Mouse (Mus musculus): ENCODE data around the gene Nfx1. TPM values are rescaled to one million over a fixed set of nuclear protein-coding genes. Genes with fewer than 3 reads are reported as not detected.
A peak's percentile ranks its signal among the peaks of the same experiment; 100 is the strongest.

Nfx1 gene
- polyA plus RNA-seq, 1 experiment from 2014 or later, result 76.9 TPM

DNA sequence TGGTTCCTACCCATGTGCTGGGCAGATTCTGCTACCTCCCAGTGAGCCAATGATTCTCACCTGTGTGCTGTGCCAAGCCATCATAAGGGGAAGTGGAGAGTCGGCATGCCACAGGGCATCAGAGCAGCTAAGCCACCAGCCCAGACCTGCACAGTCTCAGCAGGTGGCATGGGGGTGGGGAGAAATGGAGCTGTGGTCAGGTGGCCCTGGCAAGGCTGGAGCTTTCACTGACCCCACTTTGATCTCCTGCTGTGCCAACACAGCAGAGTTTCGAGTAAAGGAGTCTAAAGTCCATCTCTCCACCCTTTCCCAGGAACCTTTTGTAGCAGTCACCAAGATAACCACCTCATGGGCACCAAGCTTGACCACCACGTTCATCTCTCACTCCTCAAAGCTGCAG lies 57.2 kb downstream of the Nfx1 start:
- peak; percentile 44; the same call in 1 of the 2 replicates for ATAC-seq (ENCODE audit: insufficient read depth, low FRiP score, low read depth)
- 75% methylated on average over 3 of the region's 3 CpGs for WGBS
- Histone ChIP-seq H3K4me2 (no peak overlapping the region), H3K27me3 (replicated peaks) (no peaks in the 10 kb centered on the region), H3K9ac (no peak overlapping the region), H3K4me3 (replicated peaks) (no peak overlapping the region), H3K9me3 (no peaks in the 10 kb centered on the region), H3K36me3 (peaks cover 22% of the 10 kb centered on the region), H3K27ac (no peak overlapping the region), H3K4me1 (no peaks in the 10 kb centered on the region)

DNA sequence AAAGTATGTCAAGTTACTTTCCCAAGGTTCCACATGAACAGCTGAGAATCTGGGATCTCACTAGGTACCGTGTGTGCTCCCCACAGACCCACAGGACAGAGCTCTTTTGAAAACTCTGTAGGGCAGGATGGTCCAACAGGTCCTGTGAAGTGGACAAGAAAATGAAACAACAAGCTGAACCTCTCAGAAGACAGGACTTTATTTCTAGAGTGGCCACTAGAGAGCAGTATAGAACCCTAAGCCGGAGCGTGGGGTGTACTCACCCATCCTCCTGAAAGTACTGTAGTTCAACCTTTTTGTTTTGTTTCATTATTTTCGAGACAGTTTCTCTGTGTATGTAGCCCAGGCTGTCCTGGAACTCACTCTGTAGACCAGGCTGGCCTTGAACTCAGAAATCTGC lies 57.6 kb downstream of the Nfx1 start:
- Histone ChIP-seq H3K4me1 (no peaks in the 10 kb centered on the region), H3K9me3 (no peaks in the 10 kb centered on the region), H3K4me2 (no peak overlapping the region), H3K4me3 (replicated peaks) (no peak overlapping the region), H3K36me3 (peaks cover 19% of the 10 kb centered on the region), H3K27ac (no peak overlapping the region), H3K27me3 (replicated peaks) (no peaks in the 10 kb centered on the region), H3K9ac (no peak overlapping the region)
- 81% methylated on average over 4 of the region's 4 CpGs for WGBS
- no peak for ATAC-seq (ENCODE audit: insufficient read depth, low FRiP score, low read depth)

DNA sequence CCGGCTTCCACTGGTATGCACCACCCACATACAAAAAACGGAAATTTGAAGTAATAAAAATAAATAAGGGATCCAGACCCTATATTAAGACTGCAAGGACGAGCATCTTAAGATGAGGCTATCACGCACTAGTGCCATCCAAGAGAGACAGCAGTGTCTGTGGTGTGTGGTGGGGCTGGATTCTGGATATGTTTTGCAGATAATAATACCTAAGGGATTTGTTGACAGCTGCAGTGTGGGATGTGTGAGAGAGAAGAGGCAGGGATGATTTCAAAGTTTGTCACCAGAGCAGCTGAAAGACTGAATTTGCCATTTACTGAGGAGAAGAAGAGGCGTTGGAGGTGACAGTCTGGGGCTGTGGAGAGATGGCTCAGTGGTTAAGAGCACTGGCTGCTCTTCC lies 58.7 kb downstream of the Nfx1 start:
- H3K27ac ChIP-seq, result no peak overlapping the region
- H3K4me3 ChIP-seq (replicated peaks), result no peak overlapping the region
- H3K9me3 ChIP-seq, result no peaks in the 10 kb centered on the region
- H3K36me3 ChIP-seq, result 0 out of 2 replicates have a peak, but pooled peaks cover 11% of the 10 kb centered on the region
- H3K4me1 ChIP-seq, result no peaks in the 10 kb centered on the region
- no peak overlapping the region for H3K9ac ChIP-seq
- no peak for ATAC-seq (ENCODE audit: insufficient read depth, low FRiP score, low read depth)
- WGBS, result 87% methylated on average over 5 of the region's 5 CpGs
- no peaks in the 10 kb centered on the region for H3K27me3 ChIP-seq (replicated peaks)
- H3K4me2 ChIP-seq, result no peak overlapping the region

DNA sequence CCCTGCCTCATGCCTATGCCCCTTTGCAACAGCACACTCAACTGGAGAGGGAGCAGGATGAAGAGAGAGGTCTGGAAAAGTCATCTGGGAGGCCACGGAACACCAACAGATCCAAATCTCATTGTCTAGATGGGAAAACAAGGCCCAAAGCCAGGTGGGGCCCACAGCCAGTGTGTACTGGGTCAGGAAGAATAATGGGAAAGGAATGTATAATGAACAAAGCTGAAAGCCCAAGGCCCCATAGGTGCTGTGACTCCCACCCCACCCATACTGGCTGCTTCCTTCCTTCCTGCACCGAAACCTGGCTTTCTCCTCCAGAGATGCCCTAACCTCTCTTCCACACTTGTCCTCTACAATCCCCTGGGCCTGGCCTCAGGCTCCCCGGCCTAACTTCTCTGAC lies 60.5 kb downstream of the Nfx1 start:
- Histone ChIP-seq H3K27me3 (replicated peaks) (no peaks in the 10 kb centered on the region), H3K4me2 (no peak overlapping the region), H3K9me3 (no peaks in the 10 kb centered on the region), H3K27ac (no peak overlapping the region), H3K4me1 (no peaks in the 10 kb centered on the region), H3K4me3 (replicated peaks) (no peak overlapping the region), H3K9ac (no peak overlapping the region), H3K36me3 (no peaks in the 10 kb centered on the region)
- no peak for ATAC-seq (ENCODE audit: insufficient read depth, low FRiP score, low read depth)
- 66% methylated on average over 3 of the region's 3 CpGs for whole genome bisulfite sequencing

GRCm38 (mm10) chr4:41037942-41038341 lies 67.2 kb downstream of the Nfx1 start:
- no peak overlapping the region for H3K4me2 ChIP-seq
- H3K4me1 ChIP-seq, result 0 out of 2 replicates have a peak, but pooled peaks cover 3% of the 10 kb centered on the region
- no peak overlapping the region for H3K27ac ChIP-seq
- H3K36me3 ChIP-seq, result no peaks in the 10 kb centered on the region
- H3K9ac ChIP-seq, result no peak overlapping the region
- H3K9me3 ChIP-seq, result no peaks in the 10 kb centered on the region
- 64% methylated on average over 3 of the region's 3 CpGs for WGBS
- no peak overlapping the region for H3K4me3 ChIP-seq (replicated peaks)
- no peak for ATAC-seq (ENCODE audit: insufficient read depth, low FRiP score, low read depth)
- H3K27me3 ChIP-seq (replicated peaks), result no peaks in the 10 kb centered on the region

- WGBS, result 48% methylated on average over 7 of the region's 7 CpGs
- Histone ChIP-seq H3K4me1 (0 out of 2 replicates have a peak, but pooled peaks cover 3% of the 10 kb centered on the region), H3K9ac (no peak overlapping the region), H3K4me2 (no peak overlapping the region), H3K4me3 (replicated peaks) (no peak overlapping the region), H3K9me3 (no peaks in the 10 kb centered on the region), H3K36me3 (no peaks in the 10 kb centered on the region), H3K27me3 (replicated peaks) (no peaks in the 10 kb centered on the region), H3K27ac (no peak overlapping the region)
- ATAC-seq (ENCODE audit: insufficient read depth, low FRiP score, low read depth), result no peak; the same call in 1 of the 2 replicates
These were observed 70.3 kb downstream of the Nfx1 start for GRCm38 (mm10) chr4:41040983-41041382.

DNA sequence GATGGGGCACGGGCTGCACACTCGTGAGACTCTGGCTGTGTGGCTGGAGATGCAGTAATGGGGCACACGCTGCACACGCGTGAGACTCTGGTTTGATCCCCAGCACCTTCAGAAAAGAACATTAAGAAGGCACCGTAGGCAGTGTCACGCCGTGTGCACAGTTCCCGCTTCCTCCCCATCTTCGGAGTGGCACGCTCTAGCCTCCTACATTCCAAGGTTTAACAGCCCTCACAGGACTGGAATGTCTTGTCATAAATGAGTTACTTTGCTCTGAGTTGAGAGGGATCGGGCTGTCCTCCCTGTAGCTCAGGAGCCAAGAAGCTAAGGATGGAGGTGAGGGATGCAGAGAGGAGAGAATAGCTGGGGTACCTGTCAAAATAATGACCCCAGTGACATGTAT lies 72.2 kb downstream of the Nfx1 start:
- 74% methylated on average over 12 of the region's 12 CpGs for WGBS
- Histone ChIP-seq H3K27ac (no peak overlapping the region), H3K4me1 (peaks cover 3% of the 10 kb centered on the region; the same call in 1 of the 2 replicates), H3K4me2 (no peak overlapping the region), H3K36me3 (no peaks in the 10 kb centered on the region), H3K4me3 (replicated peaks) (no peak overlapping the region), H3K27me3 (replicated peaks) (no peaks in the 10 kb centered on the region), H3K9me3 (no peaks in the 10 kb centered on the region), H3K9ac (no peak overlapping the region)
- ATAC-seq (ENCODE audit: insufficient read depth, low FRiP score, low read depth), result no peak

DNA sequence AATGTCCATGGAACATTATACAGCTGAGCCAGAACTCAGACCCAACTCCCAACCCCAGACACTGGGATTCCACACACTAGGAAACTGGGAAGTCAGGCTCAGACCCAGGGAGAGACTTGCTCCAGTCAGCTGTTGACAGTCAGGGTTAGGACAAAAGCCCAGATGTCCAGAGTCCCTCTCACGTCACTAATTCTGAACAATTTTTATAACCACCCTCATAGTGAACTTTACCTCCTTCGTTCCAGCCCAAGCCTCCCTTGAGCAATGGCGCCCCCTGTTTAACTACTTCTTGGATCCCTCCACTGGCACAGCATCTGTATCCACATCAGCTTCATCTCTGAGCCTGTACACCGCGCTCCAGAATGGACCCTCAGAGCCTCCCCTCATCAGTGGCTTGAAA lies 73.3 kb downstream of the Nfx1 start:
- Histone ChIP-seq H3K27ac (no peak overlapping the region), H3K27me3 (replicated peaks) (no peaks in the 10 kb centered on the region), H3K9ac (no peak overlapping the region), H3K4me2 (no peak overlapping the region), H3K9me3 (no peaks in the 10 kb centered on the region), H3K4me1 (peaks cover 3% of the 10 kb centered on the region; the same call in 1 of the 2 replicates), H3K36me3 (no peaks in the 10 kb centered on the region), H3K4me3 (replicated peaks) (no peak overlapping the region)
- ATAC-seq (ENCODE audit: insufficient read depth, low FRiP score, low read depth), result no peak
- 82% methylated on average over 5 of the region's 5 CpGs for WGBS

DNA sequence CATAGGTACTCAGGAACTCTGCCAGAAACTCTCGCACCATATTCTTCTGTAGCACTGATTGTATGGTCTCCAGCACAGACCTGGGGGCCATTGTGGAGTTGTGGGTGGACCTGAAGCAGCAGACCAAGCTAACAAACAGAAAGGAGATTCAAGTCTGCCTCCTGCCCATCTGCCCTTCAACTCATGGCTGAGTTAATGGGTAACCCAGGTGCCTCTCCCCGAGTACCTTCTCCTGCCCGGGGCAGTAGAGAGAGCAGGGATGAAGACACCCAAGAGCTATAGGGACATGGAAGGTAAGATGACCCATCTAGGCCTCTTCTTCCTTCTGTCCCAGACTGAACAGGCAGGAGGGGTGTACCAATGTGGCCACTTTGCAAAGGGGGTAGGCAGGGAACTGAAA lies 74.6 kb downstream of the Nfx1 start:
- H3K36me3 ChIP-seq, result no peaks in the 10 kb centered on the region
- H3K4me2 ChIP-seq, result no peak overlapping the region
- no peak overlapping the region for H3K4me3 ChIP-seq (replicated peaks)
- H3K27ac ChIP-seq, result no peak overlapping the region
- peaks cover 3% of the 10 kb centered on the region; the same call in 1 of the 2 replicates for H3K4me1 ChIP-seq
- ATAC-seq (ENCODE audit: insufficient read depth, low FRiP score, low read depth), result no peak
- 68% methylated on average over 3 of the region's 3 CpGs for WGBS
- H3K9me3 ChIP-seq, result no peaks in the 10 kb centered on the region
- no peak overlapping the region for H3K9ac ChIP-seq
- no peaks in the 10 kb centered on the region for H3K27me3 ChIP-seq (replicated peaks)

DNA sequence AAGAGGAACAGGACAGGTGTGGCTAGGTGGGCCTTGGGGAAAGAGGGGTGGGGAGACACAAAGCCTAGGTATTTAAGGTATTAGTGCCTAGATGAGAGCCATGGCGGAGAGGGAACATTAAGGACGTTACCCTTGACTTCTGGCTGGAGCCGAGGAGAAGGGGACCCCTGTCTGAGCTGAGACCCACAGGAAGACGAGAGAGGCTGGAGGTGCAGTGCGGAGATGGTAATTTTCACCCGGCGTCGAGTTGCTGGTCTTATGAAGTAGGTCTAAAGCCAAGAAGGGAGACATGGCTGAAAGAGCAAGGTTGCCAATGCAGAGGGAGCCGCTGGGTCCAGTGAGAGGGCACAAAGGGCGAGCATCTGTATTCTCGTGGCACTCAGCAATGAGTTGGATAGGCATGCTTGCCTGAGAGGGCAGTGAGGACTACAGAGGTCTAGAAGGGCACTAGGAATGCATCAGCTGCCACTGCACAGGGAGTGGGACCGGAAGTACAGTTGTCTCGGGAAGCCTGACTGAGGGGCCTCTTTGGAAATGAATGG lies 75.6 kb downstream of the Nfx1 start:
- Histone ChIP-seq H3K9ac (no peak overlapping the region), H3K36me3 (no peaks in the 10 kb centered on the region), H3K27ac (no peak overlapping the region), H3K27me3 (replicated peaks) (no peaks in the 10 kb centered on the region), H3K4me3 (replicated peaks) (no peak overlapping the region), H3K4me2 (no peak overlapping the region), H3K9me3 (no peaks in the 10 kb centered on the region), H3K4me1 (peaks cover 2% of the 10 kb centered on the region)
- WGBS, result 79% methylated on average over 13 of the region's 13 CpGs
- no peak for ATAC-seq (ENCODE audit: insufficient read depth, low FRiP score, low read depth)

DNA sequence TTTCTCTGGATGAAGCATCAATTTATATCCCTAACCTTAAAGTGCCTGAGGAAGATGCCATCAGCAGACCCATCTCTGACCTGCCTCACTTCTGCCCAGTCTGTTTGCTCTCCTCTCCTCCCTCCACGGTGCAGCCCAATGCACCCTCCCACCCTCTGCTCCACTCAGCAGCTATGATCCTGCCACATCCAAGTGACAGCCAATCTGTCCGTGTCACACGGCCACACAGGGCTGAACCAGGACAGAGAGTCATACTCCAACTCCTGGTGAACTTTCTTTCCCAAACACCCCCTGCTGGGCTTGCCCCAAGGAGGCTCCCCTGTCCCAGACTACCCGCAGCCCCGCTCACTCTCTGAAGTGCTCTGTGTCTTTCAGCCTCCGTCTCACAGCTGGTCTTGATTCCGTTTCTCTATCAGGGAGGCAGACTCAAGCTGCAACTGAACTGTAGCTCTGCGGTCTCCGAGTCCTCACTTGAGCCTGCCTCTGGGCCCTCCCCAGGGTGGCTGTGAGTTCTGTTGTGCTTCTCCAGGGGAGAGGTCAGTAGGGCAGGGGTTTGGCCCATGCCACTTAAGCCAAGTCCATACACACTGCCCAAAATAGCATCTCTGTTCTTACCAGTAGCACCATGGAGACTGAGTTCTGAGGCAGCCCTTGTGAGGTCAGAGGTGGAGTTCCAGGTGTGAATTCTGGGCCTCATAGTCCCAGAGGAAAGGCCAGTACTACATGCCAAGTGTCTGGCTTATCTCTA lies 77.0 kb downstream of the Nfx1 start, which contains the start of gene Aqp7:
TSS of gene Aqp7 (minus strand) at position 616 of the 748 bp plus-strand sequence.
- H3K4me3 ChIP-seq (replicated peaks), result no peak within 1 kb of the TSS
- H3K9ac ChIP-seq, result no peak within 1 kb of the TSS
- no peaks in the 10 kb centered on the region for H3K27me3 ChIP-seq (replicated peaks)
- WGBS, result 40% methylated on average over 9 of the region's 9 CpGs
- peaks cover 2% of the 10 kb centered on the region for H3K4me1 ChIP-seq
- no peak for ATAC-seq (ENCODE audit: insufficient read depth, low FRiP score, low read depth)
- no peaks in the 10 kb centered on the region for H3K36me3 ChIP-seq
- no peaks in the 10 kb centered on the region for H3K9me3 ChIP-seq
- H3K27ac ChIP-seq, result no peak within 1 kb of the TSS
- no peak within 1 kb of the TSS for H3K4me2 ChIP-seq

DNA sequence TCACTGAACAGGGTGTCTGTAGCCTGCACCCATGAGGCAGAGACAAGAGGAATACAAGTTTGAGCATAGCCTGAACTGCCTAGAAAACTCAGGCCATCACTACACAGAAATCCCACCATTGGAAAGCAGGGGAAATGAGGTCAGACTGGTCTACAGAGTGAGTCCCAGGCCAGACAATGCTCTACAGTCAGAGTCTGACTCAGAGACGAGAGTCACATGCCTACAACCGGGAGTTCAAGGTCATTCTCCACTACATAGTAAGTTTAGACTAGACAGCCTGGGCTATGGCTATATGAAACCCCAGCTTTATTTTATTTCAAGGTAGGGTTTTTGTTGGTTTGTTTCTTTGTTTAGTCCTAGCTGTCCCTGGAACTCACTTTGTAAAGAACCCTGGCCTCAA lies 78.2 kb downstream of the Nfx1 start:
- H3K4me2 ChIP-seq, result no peak overlapping the region
- H3K27ac ChIP-seq, result no peak overlapping the region
- no peaks in the 10 kb centered on the region for H3K9me3 ChIP-seq
- H3K4me1 ChIP-seq, result peaks cover 2% of the 10 kb centered on the region
- no peak for ATAC-seq (ENCODE audit: insufficient read depth, low FRiP score, low read depth)
- H3K36me3 ChIP-seq, result no peaks in the 10 kb centered on the region
- H3K27me3 ChIP-seq (replicated peaks), result no peaks in the 10 kb centered on the region
- WGBS, result 56% methylated on average over 2 of the region's 2 CpGs
- H3K9ac ChIP-seq, result no peak overlapping the region
- H3K4me3 ChIP-seq (replicated peaks), result no peak overlapping the region
